Mouse (Mus musculus) liver, embryonic 12.5 days (tissue): ENCODE data around the gene Tssk4. TPM values are rescaled to one million over a fixed set of nuclear protein-coding genes. Genes with fewer than 3 reads are reported as not detected.

Source experiments
- ATAC-seq: fragments of 200-750 bp; cut with Nextera tagmentation; 2 replicates; pipeline ENCODE4 v1.8.0; 2017; ENCODE audit warnings: moderate number of reproducible peaks, mild to moderate bottlenecking, moderate library complexity
- H3K27ac ChIP-seq: fragments of 300-500 bp; sonication (generic); 2 replicates; pipeline ENCODE4 v1.5.1; 2016; ENCODE audit warnings: mild to moderate bottlenecking
- H3K27me3 ChIP-seq: fragments of 300-500 bp; sonication (generic); replicated peaks from 2 replicates; pipeline ENCODE4 v1.6.1; 2016; ENCODE audit warnings: mild to moderate bottlenecking, moderate library complexity
- H3K36me3 ChIP-seq: fragments of 300-500 bp; sonication (generic); 2 replicates; pipeline ENCODE4 v1.6.1; 2016; ENCODE audit warnings: mild to moderate bottlenecking, moderate library complexity
- H3K4me1 ChIP-seq: fragments of 300-500 bp; sonication (generic); 2 replicates; pipeline ENCODE4 v1.6.1; 2016
- H3K4me2 ChIP-seq: fragments of 300-500 bp; sonication (generic); 2 replicates; pipeline ENCODE4 v1.6.1; 2016; ENCODE audit warnings: mild to moderate bottlenecking, moderate library complexity
- H3K4me3 ChIP-seq: fragments of 300-500 bp; sonication (generic); 2 replicates; pipeline ENCODE4 v1.5.1; 2016; ENCODE audit warnings: mild to moderate bottlenecking, moderate library complexity
- H3K9ac ChIP-seq: fragments of 300-500 bp; sonication (generic); 2 replicates; pipeline ENCODE4 v1.6.1; 2016; ENCODE audit warnings: mild to moderate bottlenecking, moderate library complexity
- H3K9me3 ChIP-seq: fragments of 300-500 bp; sonication (generic); replicated peaks from 2 replicates; pipeline ENCODE4 v1.6.1; 2016; ENCODE audit warnings: mild to moderate bottlenecking, moderate library complexity
- WGBS: fragments of 180-500 bp; shearing (Covaris S2); methylation state at CpG from one replicate; pipeline ENCODE4 v1.1.7; 2016; ENCODE audit not compliant: insufficient replicate concordance; 5-methylcytosine and 5-hydroxymethylcytosine counted together
- polyA plus RNA-seq: library from polyadenylated mRNA; unstranded; fragments of >200 nt; fragmentation: Nextera tagmentation; extraction: Ambion mirVana; gene quantifications from 2 replicates; pipeline ENCODE4 v1.2.1, GENCODE M21; 2016

Gene Tssk4
- polyA plus RNA-seq = 0.18 and 0.30 TPM in 2 replicates

GRCm38 (mm10) chr14:55649884-55650283, at the start of gene Tssk4:
TSS of gene Tssk4 (plus strand) at chr14:55650184.
- Histone ChIP-seq H3K36me3 (peaks cover 17% of the 10 kb centered on the region), H3K27me3 (no peaks in the 10 kb centered on the region; the same call in none of the 2 replicates), H3K27ac (no peak within 1 kb of the TSS), H3K4me3 (no peak within 1 kb of the TSS), H3K4me1 (peaks cover 17% of the 10 kb centered on the region), H3K4me2 (no peak within 1 kb of the TSS), H3K9ac (no peak within 1 kb of the TSS), H3K9me3 (no peaks in the 10 kb centered on the region)
- ATAC-seq = no peak
- WGBS = 76% methylated on average over 2 of the region's 2 CpGs

DNA sequence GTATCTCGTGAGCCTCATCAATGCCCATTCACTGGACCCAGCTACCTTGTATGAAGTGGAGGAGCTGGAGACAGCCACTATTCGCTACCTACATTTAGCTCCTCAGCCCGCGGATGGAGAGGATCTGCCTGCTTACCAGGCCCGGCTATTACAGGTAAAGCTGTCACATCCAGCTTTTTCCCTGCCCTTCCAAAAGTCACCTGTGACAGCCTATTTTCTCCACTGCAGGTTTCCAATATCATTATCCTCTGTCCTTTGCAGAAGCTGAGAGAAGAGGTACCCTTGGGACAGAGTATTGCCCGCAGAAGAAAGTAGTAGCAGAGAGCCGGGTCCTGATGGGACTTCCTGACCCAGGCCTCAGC, 46.7 kb upstream of the Tssk4 start, which contains the start of gene Irf9:
Irf9 (plus strand) TSS at position 301 of the 362 bp plus-strand sequence.
- ATAC-seq = no peak
- H3K4me3 ChIP-seq = peak within 1 kb of the TSS; percentile 63
- peaks cover 46% of the 10 kb centered on the region for H3K4me1 ChIP-seq
- no peaks in the 10 kb centered on the region for H3K9me3 ChIP-seq
- H3K4me2 ChIP-seq = peak within 1 kb of the TSS; percentile 70
- no peaks in the 10 kb centered on the region for H3K27me3 ChIP-seq
- H3K9ac ChIP-seq = peak within 1 kb of the TSS; percentile 72
- peak within 1 kb of the TSS; percentile 94 for H3K27ac ChIP-seq
- 81% methylated on average over 7 of the region's 7 CpGs for WGBS
- peaks cover 86% of the 10 kb centered on the region for H3K36me3 ChIP-seq

GRCm38 (mm10) chr14:55603633-55604576, 46.1 kb upstream of the Tssk4 start:
- Histone ChIP-seq H3K36me3 (peaks cover 86% of the 10 kb centered on the region), H3K27me3 (no peaks in the 10 kb centered on the region), H3K27ac (peak overlapping the region; percentile 94), H3K4me2 (peak overlapping the region; percentile 70), H3K9ac (peak overlapping the region; percentile 72), H3K4me1 (peaks cover 46% of the 10 kb centered on the region), H3K4me3 (peak overlapping the region; percentile 63), H3K9me3 (no peaks in the 10 kb centered on the region)
- peak; percentile 94 for ATAC-seq
- 16% methylated on average over 19 of the region's 19 CpGs for WGBS

DNA sequence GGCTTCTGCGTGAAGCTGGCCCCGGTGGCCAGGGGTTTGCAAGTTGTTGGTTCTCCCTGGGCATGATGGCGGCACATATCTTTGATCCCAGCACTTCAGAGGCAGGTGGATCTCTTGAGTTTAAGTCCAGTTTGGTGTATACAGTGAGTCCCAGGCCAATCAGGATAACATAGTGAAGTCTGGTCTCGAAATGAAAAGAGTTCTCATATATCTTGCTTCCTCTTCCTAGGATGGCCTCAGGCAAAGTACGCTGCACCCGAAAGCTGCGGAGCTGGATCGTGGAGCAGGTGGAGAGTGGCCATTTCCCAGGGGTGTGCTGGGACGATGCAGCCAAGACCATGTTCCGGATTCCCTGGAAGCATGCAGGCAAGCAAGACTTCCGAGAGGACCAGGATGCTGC, 45.2 kb upstream of the Tssk4 start:
- WGBS = 87% methylated on average over 11 of the region's 11 CpGs
- Histone ChIP-seq H3K4me3 (peak overlapping the region; percentile 63), H3K4me1 (peaks cover 46% of the 10 kb centered on the region), H3K27ac (peak overlapping the region; percentile 94), H3K9me3 (no peaks in the 10 kb centered on the region), H3K4me2 (peak overlapping the region; percentile 70), H3K9ac (peak overlapping the region; percentile 70), H3K27me3 (no peaks in the 10 kb centered on the region), H3K36me3 (peaks cover 86% of the 10 kb centered on the region)
- no peak for ATAC-seq

DNA sequence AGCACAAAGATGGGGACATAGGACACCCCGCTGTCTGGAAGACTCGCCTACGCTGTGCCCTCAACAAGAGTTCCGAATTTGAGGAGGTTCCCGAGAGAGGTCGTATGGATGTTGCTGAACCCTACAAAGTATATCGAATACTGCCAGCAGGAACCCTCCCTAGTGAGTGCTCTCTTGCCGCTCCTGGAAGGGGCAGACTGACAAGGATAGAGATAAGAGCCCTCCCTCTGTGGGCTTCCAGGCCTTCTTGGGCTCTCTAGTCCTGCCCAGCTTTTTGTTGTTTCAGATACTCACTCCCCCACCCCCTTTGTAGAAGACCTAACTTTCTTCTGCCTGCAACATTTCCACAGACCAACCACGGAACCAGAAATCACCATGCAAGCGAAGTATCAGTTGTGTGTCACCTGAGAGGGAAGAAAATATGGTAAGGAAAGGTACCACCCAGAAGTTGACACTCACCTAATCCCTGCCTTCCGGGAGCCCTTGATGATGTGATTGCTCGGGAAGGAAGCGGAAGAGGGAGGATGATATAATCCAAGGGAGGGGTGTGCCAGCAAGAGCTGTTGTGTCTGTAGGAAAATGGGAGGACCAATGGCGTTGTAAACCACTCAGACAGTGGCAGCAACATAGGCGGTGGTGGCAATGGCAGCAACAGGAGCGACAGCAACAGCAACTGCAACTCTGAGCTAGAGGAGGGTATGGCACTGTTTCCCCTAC, 44.1 kb upstream of the Tssk4 start:
- Histone ChIP-seq H3K4me2 (peak overlapping the region; percentile 70), H3K27ac (peak overlapping the region; percentile 72), H3K4me3 (peak overlapping the region; percentile 35), H3K9ac (peak overlapping the region; percentile 59), H3K27me3 (no peaks in the 10 kb centered on the region), H3K9me3 (no peaks in the 10 kb centered on the region), H3K4me1 (peaks cover 46% of the 10 kb centered on the region), H3K36me3 (peaks cover 84% of the 10 kb centered on the region)
- ATAC-seq = peak; percentile 37; the same call in 1 of the 2 replicates
- WGBS = 72% methylated on average over 16 of the region's 16 CpGs

DNA sequence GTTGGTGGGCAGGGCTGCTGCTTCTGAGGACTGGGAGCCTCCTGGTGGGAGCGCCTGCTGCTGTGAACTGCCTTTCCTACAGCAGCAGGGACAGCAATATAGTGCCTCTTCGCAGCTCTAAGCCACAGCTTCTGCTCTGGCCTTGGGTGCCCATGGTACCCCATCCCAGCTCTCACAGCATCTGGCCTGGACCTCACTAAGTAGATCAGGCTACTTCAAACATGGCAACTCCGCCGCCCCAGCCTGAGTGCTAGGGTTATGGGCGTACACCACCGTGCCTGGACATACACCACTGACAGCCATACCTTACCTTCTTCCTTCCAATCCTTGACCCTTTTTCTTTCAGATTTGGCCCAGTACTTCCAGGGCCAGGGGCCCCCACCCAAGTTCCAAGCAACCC, 41.6 kb upstream of the Tssk4 start:
- no peaks in the 10 kb centered on the region for H3K27me3 ChIP-seq
- peaks cover 61% of the 10 kb centered on the region for H3K36me3 ChIP-seq
- H3K4me2 ChIP-seq = no peak overlapping the region
- peaks cover 45% of the 10 kb centered on the region for H3K4me1 ChIP-seq
- H3K9ac ChIP-seq = no peak overlapping the region
- no peak overlapping the region for H3K4me3 ChIP-seq
- ATAC-seq = no peak
- no peaks in the 10 kb centered on the region for H3K9me3 ChIP-seq
- no peak overlapping the region for H3K27ac ChIP-seq
- 93% methylated on average over 6 of the region's 6 CpGs for WGBS

DNA sequence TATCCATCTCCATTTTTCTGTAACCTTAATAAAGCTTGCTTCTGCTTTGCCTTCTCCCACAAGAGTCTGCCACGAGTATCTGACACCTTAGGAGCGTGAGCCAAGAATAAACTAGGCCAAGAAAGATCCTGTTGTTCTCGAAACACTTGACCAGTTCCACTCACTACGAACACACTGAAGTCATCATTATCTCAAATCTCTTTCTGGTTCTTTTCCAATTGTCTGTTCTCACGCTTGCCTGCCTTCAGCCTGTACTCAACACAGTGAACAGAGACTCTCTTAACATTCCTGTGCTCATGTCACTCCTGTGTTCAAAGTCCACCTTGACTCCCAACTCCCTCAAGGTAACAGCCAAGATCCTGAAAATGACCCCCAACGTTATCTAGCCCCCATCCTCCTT, 36.6 kb upstream of the Tssk4 start:
- WGBS = 69% methylated on average over 6 of the region's 6 CpGs
- ATAC-seq = no peak
- H3K27ac ChIP-seq = peak overlapping the region; percentile 63; the same call in 1 of the 2 replicates
- H3K9me3 ChIP-seq = no peaks in the 10 kb centered on the region
- peaks cover 24% of the 10 kb centered on the region for H3K36me3 ChIP-seq
- peaks cover 56% of the 10 kb centered on the region for H3K4me1 ChIP-seq
- H3K4me2 ChIP-seq = no peak overlapping the region
- no peak overlapping the region for H3K9ac ChIP-seq
- no peak overlapping the region for H3K4me3 ChIP-seq
- H3K27me3 ChIP-seq = no peaks in the 10 kb centered on the region

DNA sequence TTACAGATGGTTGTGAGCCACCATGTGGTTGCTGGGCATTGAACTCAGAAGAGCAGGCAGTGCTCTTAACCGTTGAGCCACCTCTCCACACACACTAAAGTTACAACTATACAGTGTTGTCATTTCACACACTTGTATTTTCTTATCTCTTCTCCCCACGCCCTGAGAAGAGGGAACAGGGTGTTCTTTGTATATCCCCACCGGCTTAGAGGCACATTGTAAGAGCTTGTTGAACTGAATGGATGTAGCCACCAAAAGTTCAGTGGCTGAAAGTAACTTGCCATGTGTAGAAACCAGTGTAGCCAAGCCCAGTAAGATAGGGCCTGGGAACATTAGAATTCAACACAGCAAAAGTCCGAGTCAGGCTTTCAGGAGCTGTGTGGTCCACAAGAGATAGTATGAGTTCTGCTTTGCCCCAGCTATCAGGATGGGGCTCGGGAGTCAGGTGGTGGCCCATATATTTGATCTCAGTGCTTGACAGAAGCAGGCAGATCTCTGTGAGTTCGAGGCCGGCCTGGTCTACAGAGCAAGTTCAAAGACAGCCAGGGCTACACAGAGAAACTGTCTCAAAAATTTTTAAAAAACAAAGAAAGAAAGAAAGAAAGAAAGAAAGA, 35.3 kb upstream of the Tssk4 start:
- H3K27ac ChIP-seq = peak overlapping the region; percentile 83
- 29% methylated on average over 7 of the region's 7 CpGs for WGBS
- peaks cover 69% of the 10 kb centered on the region for H3K4me1 ChIP-seq
- no peaks in the 10 kb centered on the region for H3K9me3 ChIP-seq
- no peaks in the 10 kb centered on the region for H3K27me3 ChIP-seq
- 0 out of 2 replicates have a peak overlapping the region, but pooled peaks have one; percentile 28 for H3K9ac ChIP-seq
- H3K36me3 ChIP-seq = peaks cover 11% of the 10 kb centered on the region
- H3K4me2 ChIP-seq = peak overlapping the region; percentile 20; the same call in 1 of the 2 replicates
- H3K4me3 ChIP-seq = no peak overlapping the region
- ATAC-seq = peak; percentile 84

GRCm38 (mm10) chr14:55615876-55616275, 34.1 kb upstream of the Tssk4 start:
- peaks cover 1% of the 10 kb centered on the region for H3K36me3 ChIP-seq
- peaks cover 71% of the 10 kb centered on the region for H3K4me1 ChIP-seq
- no peak overlapping the region for H3K4me2 ChIP-seq
- no peak overlapping the region for H3K4me3 ChIP-seq
- ATAC-seq = no peak
- H3K27me3 ChIP-seq = no peaks in the 10 kb centered on the region
- WGBS = 72% methylated on average over 2 of the region's 2 CpGs
- peak overlapping the region; percentile 83 for H3K27ac ChIP-seq
- H3K9ac ChIP-seq = 0 out of 2 replicates have a peak overlapping the region, but pooled peaks have one; percentile 6
- no peaks in the 10 kb centered on the region for H3K9me3 ChIP-seq

- no peak for ATAC-seq
- Histone ChIP-seq H3K9me3 (no peaks in the 10 kb centered on the region), H3K9ac (no peak overlapping the region), H3K4me3 (no peak overlapping the region), H3K4me2 (no peak overlapping the region), H3K4me1 (peaks cover 76% of the 10 kb centered on the region), H3K27me3 (no peaks in the 10 kb centered on the region), H3K27ac (peak overlapping the region; percentile 72), H3K36me3 (no peaks in the 10 kb centered on the region)
- WGBS = 65% methylated on average over 2 of the region's 2 CpGs
These were observed 33.1 kb upstream of the Tssk4 start for GRCm38 (mm10) chr14:55616844-55617243.

DNA sequence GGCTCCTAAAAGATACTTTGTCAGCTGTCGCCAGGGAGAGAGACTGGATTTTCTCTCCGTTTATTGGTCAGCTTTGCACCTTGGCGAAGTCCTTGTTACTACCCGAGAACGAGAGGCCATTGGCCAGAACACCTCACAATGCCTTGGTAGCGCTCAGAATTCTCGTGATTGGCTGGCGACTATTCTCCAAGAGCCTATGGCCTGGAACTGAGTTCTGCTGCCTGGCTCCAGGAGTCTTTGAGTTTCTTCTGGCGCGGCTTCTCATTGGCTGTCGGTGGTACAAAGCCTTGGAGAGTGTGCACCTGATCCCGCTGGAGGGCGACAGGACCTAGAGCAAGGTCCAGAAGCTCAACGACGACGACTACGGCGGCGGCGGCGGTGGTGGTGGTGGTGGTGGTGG, 32.2 kb upstream of the Tssk4 start, which contains the start of gene Rec8:
Rec8 (plus strand) TSS at position 216 of the 400 bp plus-strand sequence.
- peak within 1 kb of the TSS; percentile 58 for H3K27ac ChIP-seq
- peak within 1 kb of the TSS; percentile 54 for H3K9ac ChIP-seq
- no peaks in the 10 kb centered on the region for H3K36me3 ChIP-seq
- peak; percentile 65 for ATAC-seq
- H3K4me1 ChIP-seq = peaks cover 81% of the 10 kb centered on the region
- peak within 1 kb of the TSS; percentile 80 for H3K4me2 ChIP-seq
- no peaks in the 10 kb centered on the region for H3K27me3 ChIP-seq
- H3K9me3 ChIP-seq = no peaks in the 10 kb centered on the region
- H3K4me3 ChIP-seq = peak within 1 kb of the TSS; percentile 46
- WGBS = 22% methylated on average over 21 of the region's 21 CpGs
